Mouse (Mus musculus) liver, postnatal 0 days (tissue): ENCODE results near the gene Plaur.

Experiments used
- CTCF ChIP-seq: sonication (generic); IDR thresholded peaks from 2 replicates; pipeline ENCODE4 v1.5.1; 2016; ENCODE audit warnings: antibody characterized with exemption, low read depth
- EP300 ChIP-seq: IDR thresholded peaks from 2 replicates; pipeline ENCODE4 v1.6.1; 2016; ENCODE audit warnings: antibody characterized with exemption, low read depth, mild to moderate bottlenecking

DNA sequence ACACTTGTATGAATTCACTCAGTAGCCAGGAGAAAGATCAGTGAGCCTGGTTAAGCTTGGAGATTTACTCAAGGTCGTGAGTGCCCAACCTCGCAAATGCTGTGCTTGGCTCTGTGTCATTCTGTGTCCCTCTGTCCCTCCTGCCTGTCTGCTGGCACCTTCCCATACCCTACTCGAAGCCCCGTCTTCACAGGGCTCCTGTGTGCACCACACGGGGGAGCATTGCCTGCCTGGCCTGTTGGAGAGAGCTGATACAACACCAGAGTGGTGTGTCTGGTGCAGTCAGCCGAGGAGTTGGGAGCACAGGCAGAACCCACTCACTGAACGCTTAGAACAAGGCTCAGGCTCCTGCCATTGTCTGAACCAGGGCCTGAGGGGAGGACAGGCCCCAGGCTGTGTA, 40.6 kb upstream of the Plaur start:
- no peak for TF ChIP-seq EP300
- no peak for TF ChIP-seq CTCF
